Mouse (Mus musculus): Measurements from ENCODE around the gene Slc22a17. TPM values are rescaled to one million over a fixed set of nuclear protein-coding genes. Genes with fewer than 3 reads are reported as not detected.
A peak's percentile ranks its signal among the peaks of the same experiment; 100 is the strongest.

The Slc22a17 gene
- polyA plus RNA-seq, 2 experiments: 57.9 to 403 TPM

DNA sequence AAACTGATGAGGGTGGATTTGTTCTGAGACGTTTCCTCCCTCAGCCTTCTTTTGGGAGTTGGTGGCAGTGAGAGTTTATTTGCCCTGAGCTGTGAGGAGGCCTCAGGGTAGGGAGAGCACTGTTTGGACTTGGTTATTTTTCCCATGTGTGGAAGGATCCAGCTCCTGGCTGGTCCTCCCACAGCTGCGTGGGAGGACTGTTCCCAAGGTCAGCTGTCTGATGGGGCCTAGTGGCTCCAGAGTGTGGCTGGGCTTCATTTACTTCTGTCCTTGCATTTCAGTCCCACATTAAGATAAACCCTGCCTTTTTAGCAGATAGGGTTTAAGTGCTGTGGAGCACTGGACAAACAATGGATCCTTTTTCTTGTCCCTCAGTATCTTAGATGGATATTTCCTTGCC lies 15.5 kb downstream of the Slc22a17 start:
- peaks cover 39% of the 10 kb centered on the region for H3K36me3 ChIP-seq (ENCODE audit: control insufficient read depth, insufficient read depth, low read length)
- peaks cover 5% of the 10 kb centered on the region for H3K4me1 ChIP-seq (ENCODE audit: control insufficient read depth, insufficient read depth, low read length)
- no peak overlapping the region for H3K4me3 ChIP-seq (replicated peaks; ENCODE audit: low read length)
- 0 out of 2 replicates have a peak overlapping the region, but pooled peaks have one; percentile 26 for H3K27ac ChIP-seq (replicated peaks; ENCODE audit: low read depth, low read length)
- 53% methylated on average over 2 of the region's 2 CpGs for WGBS
- no peak for DNase-seq (ENCODE audit: low spot score)
- no peak overlapping the region for H3K4me2 ChIP-seq (replicated peaks; ENCODE audit: low read depth, low read length, severe bottlenecking)
- ATAC-seq (ENCODE audit: low FRiP score, low read depth): no peak
- H3K9ac ChIP-seq (ENCODE audit: low read depth, low read length, severe bottlenecking): no peak overlapping the region
- H3K9me3 ChIP-seq (ENCODE audit: control insufficient read depth, low read length): no peaks in the 10 kb centered on the region
- no peaks in the 10 kb centered on the region for H3K27me3 ChIP-seq (ENCODE audit: control insufficient read depth, insufficient read depth, low read length)
- no peak for TF ChIP-seq POLR2A (IDR thresholded peaks at IDR 0.05; ENCODE audit: borderline replicate concordance, extremely low read depth, insufficient read depth, insufficient read length)

DNA sequence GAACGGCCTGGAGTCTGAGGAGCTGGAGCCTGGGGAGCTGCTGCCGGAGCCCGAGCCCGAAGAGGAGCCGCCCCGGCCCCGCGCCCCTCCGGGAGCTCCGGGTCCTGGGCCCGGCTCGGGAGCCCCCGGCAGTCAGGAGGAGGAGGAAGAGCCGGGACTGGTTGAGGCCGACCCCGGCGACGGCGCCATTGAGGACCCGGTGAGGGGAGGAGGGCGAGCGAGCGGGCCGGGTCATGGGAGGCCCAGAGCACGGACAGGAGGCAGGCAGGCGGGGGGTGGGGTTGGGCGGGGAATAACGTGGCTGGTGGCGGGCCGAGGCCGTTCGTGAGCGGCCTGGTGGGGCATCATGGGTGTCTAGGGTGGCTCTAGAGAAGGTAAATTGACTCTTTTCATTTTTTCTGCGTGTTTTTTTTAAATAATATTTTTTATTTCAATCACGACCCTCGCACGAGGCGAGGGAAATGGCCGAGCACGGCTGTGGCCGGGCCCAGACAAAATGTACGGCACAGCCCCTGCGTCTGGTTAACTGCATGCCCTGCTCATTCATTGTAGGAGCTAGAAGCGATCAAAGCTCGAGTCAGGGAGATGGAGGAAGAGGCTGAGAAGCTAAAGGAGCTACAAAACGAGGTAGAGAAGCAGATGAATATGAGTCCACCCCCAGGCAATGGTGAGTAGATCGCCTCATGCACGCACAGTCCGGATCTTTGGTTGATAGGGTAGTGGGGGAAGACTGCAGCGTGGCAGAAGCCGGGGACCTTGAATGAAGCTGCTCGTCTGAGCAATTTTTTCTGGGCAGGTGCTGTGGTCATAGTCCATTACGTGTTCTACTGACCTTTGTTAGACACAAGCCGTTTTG lies 18.4 kb downstream of the Slc22a17 start:
- Histone ChIP-seq H3K27ac (replicated peaks; ENCODE audit: low read depth, low read length) (peak overlapping the region; percentile 95), H3K4me3 (replicated peaks; ENCODE audit: low read length) (peak overlapping the region; percentile 98), H3K4me2 (replicated peaks; ENCODE audit: low read depth, low read length, severe bottlenecking) (peak overlapping the region; percentile 74), H3K9ac (ENCODE audit: low read depth, low read length, severe bottlenecking) (peak overlapping the region; percentile 99), H3K27me3 (ENCODE audit: control insufficient read depth, insufficient read depth, low read length) (no peaks in the 10 kb centered on the region), H3K36me3 (ENCODE audit: control insufficient read depth, insufficient read depth, low read length) (peaks cover 39% of the 10 kb centered on the region), H3K9me3 (ENCODE audit: control insufficient read depth, low read length) (no peaks in the 10 kb centered on the region), H3K4me1 (ENCODE audit: control insufficient read depth, insufficient read depth, low read length) (peaks cover 5% of the 10 kb centered on the region)
- ATAC-seq (ENCODE audit: low FRiP score, low read depth): peak; percentile 45
- under 1% methylated on average over 46 of the region's 54 CpGs for WGBS
- 0 out of 2 replicates have a peak, but pooled peaks have one; percentile 12 for TF ChIP-seq POLR2A (IDR thresholded peaks at IDR 0.05; ENCODE audit: borderline replicate concordance, extremely low read depth, insufficient read depth, insufficient read length)
- peak; percentile 32 for DNase-seq (ENCODE audit: low spot score)

DNA sequence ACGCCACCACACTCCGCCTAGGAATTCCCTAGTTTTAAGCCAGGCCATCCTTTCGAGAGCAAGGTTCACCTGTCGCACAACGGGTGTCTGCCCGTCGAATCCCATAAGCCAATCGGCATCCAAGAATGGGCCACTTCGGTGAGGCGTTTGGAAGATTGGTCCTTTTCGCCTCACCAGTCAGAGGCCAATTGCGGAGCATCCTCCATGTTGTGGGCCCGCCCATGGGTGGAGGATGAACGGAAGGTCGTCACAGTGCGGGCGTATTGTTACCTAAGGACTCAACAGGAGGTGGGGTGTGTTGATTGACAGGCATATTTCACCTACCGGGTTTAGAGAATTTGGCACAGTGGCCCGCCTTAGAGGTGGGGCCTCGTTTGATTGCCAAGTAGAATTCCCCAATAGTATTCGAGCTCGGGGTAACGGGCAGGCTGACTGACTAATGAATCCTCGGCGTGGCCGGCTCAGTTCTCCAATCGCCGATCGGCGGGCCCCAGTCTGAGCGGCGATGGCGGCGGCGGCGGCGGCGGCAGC lies 19.2 kb downstream of the Slc22a17 start:
- Histone ChIP-seq H3K9me3 (ENCODE audit: control insufficient read depth, low read length) (no peaks in the 10 kb centered on the region), H3K4me2 (replicated peaks; ENCODE audit: low read depth, low read length, severe bottlenecking) (peak overlapping the region; percentile 56), H3K36me3 (ENCODE audit: control insufficient read depth, insufficient read depth, low read length) (peaks cover 34% of the 10 kb centered on the region), H3K9ac (ENCODE audit: low read depth, low read length, severe bottlenecking) (peak overlapping the region; percentile 99), H3K27ac (replicated peaks; ENCODE audit: low read depth, low read length) (peak overlapping the region; percentile 95), H3K4me3 (replicated peaks; ENCODE audit: low read length) (peak overlapping the region; percentile 98), H3K4me1 (ENCODE audit: control insufficient read depth, insufficient read depth, low read length) (peaks cover 5% of the 10 kb centered on the region), H3K27me3 (ENCODE audit: control insufficient read depth, insufficient read depth, low read length) (no peaks in the 10 kb centered on the region)
- peak; percentile 98 for ATAC-seq (ENCODE audit: low FRiP score, low read depth)
- 0% methylated on average over 30 of the region's 38 CpGs for WGBS
- DNase-seq (ENCODE audit: low spot score): peak; percentile 100
- TF ChIP-seq POLR2A (IDR thresholded peaks at IDR 0.05; ENCODE audit: borderline replicate concordance, extremely low read depth, insufficient read depth, insufficient read length): peak; percentile 34; the same call in 1 of the 2 replicates

DNA sequence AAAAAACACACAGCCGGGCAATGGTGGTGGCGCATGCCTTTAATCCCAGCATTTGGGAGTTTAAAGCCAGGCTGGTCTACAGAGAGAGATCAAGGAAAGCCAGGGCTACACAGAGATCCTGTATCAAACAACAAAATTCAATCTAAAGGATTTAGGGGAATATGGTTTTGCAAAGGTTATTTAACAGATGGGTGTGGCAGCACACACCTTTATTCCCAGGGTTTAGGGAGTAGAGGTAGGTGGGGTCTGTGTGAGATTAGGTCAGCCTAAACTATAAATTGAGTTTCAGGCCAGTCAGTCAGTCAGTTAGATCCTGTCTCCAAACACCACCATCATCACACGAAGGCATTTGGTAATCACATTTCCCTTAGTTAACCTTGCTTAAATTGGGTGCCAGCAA lies 20.7 kb downstream of the Slc22a17 start, which contains the start of gene Pabpn1:
Gene Pabpn1, plus strand, starts transcription at position 301 of the 400 bp plus-strand sequence.
- Histone ChIP-seq H3K36me3 (ENCODE audit: control insufficient read depth, insufficient read depth, low read length) (peaks cover 21% of the 10 kb centered on the region), H3K4me1 (ENCODE audit: control insufficient read depth, insufficient read depth, low read length) (peaks cover 5% of the 10 kb centered on the region), H3K27ac (replicated peaks; ENCODE audit: low read depth, low read length) (peak within 1 kb of the TSS; percentile 75), H3K9me3 (ENCODE audit: control insufficient read depth, low read length) (no peaks in the 10 kb centered on the region), H3K9ac (ENCODE audit: low read depth, low read length, severe bottlenecking) (peak within 1 kb of the TSS; percentile 38; the same call in 1 of the 2 replicates), H3K4me2 (replicated peaks; ENCODE audit: low read depth, low read length, severe bottlenecking) (peak within 1 kb of the TSS; percentile 56), H3K4me3 (replicated peaks; ENCODE audit: low read length) (peak within 1 kb of the TSS; percentile 98), H3K27me3 (ENCODE audit: control insufficient read depth, insufficient read depth, low read length) (no peaks in the 10 kb centered on the region)
- no peak for TF ChIP-seq POLR2A (IDR thresholded peaks at IDR 0.05; ENCODE audit: borderline replicate concordance, extremely low read depth, insufficient read depth, insufficient read length)
- DNase-seq (ENCODE audit: low spot score) (no peak), ATAC-seq (ENCODE audit: low FRiP score, low read depth) (no peak)
- 93% methylated on average over 3 of the region's 3 CpGs for WGBS

DNA sequence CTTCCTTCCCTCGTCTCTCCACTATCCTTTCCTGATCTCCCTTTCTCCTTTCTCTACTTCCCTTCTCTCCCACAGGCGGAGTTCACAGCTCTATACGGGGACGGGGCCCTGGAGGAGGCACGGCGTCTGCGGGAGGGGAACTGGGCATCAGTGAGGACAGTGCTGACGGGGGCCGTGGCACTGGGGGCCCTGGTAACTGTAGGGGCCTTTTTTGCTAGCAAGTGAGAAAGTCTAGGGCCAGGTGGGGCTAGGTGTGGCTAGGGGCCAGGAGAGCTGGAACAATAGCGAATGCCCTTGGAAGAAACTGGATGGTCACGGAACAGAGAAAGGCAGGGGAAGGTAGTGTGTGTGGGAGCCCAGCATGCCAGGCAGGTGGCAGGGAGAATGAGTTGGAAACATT lies 27.6 kb downstream of the Slc22a17 start:
- H3K27ac ChIP-seq (replicated peaks; ENCODE audit: low read depth, low read length): no peak overlapping the region
- no peak overlapping the region for H3K9ac ChIP-seq (ENCODE audit: low read depth, low read length, severe bottlenecking)
- H3K9me3 ChIP-seq (ENCODE audit: control insufficient read depth, low read length): no peaks in the 10 kb centered on the region
- ATAC-seq (ENCODE audit: low FRiP score, low read depth) (no peak), DNase-seq (ENCODE audit: low spot score) (no peak)
- no peak for TF ChIP-seq POLR2A (IDR thresholded peaks at IDR 0.05; ENCODE audit: borderline replicate concordance, extremely low read depth, insufficient read depth, insufficient read length)
- no peak overlapping the region for H3K4me3 ChIP-seq (replicated peaks; ENCODE audit: low read length)
- H3K4me2 ChIP-seq (replicated peaks; ENCODE audit: low read depth, low read length, severe bottlenecking): no peak overlapping the region
- WGBS: 92% methylated on average over 11 of the region's 11 CpGs
- peaks cover 23% of the 10 kb centered on the region for H3K36me3 ChIP-seq (ENCODE audit: control insufficient read depth, insufficient read depth, low read length)
- H3K4me1 ChIP-seq (ENCODE audit: control insufficient read depth, insufficient read depth, low read length): peaks cover 11% of the 10 kb centered on the region
- H3K27me3 ChIP-seq (ENCODE audit: control insufficient read depth, insufficient read depth, low read length): no peaks in the 10 kb centered on the region

Data from limb, embryonic 14.5 days (tissue).